Mouse (Mus musculus): ENCODE measurements around the gene Bach2. TPM values are rescaled to one million over a fixed set of nuclear protein-coding genes. Genes with fewer than 3 reads are reported as not detected.

The Bach2 gene
- total and polyA plus RNA-seq, 2 experiments from 2014 or later: 2.1 to 2.4 TPM

GRCm38 (mm10) chr4:32251946-32252672 lies 13.5 kb downstream of the Bach2 start:
- no peak for ATAC-seq (ENCODE audit: insufficient read depth, low read depth)
- DNase-seq (ENCODE audit: low spot score): no peak
- 78% methylated on average over 15 of the region's 15 CpGs for WGBS
- H3K4me3 ChIP-seq (ENCODE audit: low read depth, low read length): no peak overlapping the region
- H3K9me3 ChIP-seq (replicated peaks; ENCODE audit: control insufficient read depth, low read length): no peaks in the 10 kb centered on the region
- no peak overlapping the region for H3K27ac ChIP-seq (ENCODE audit: low read depth)
- H3K27me3 ChIP-seq (ENCODE audit: control insufficient read depth, insufficient read depth, low read length): no peaks in the 10 kb centered on the region
- TF ChIP-seq CTCF (IDR thresholded peaks at IDR 0.05; ENCODE audit: low read depth) (no peak), EP300 (IDR thresholded peaks at IDR 0.05; ENCODE audit: low read depth) (no peak)
- no peaks in the 10 kb centered on the region for H3K36me3 ChIP-seq (replicated peaks; ENCODE audit: control insufficient read depth, insufficient read depth, low read length)
- H3K4me2 ChIP-seq (ENCODE audit: low read depth, low read length): no peak overlapping the region
- H3K9ac ChIP-seq (replicated peaks; ENCODE audit: low read depth, low read length): no peak overlapping the region
- peaks cover 23% of the 10 kb centered on the region for H3K4me1 ChIP-seq (ENCODE audit: control insufficient read depth, insufficient read depth)

GRCm38 (mm10) chr4:32257686-32258085 lies 19.1 kb downstream of the Bach2 start:
- Histone ChIP-seq H3K4me1 (ENCODE audit: control insufficient read depth, insufficient read depth) (peaks cover 3% of the 10 kb centered on the region), H3K9me3 (replicated peaks; ENCODE audit: control insufficient read depth, low read length) (no peaks in the 10 kb centered on the region), H3K4me3 (ENCODE audit: low read depth, low read length) (no peak overlapping the region), H3K9ac (replicated peaks; ENCODE audit: low read depth, low read length) (no peak overlapping the region), H3K27ac (ENCODE audit: low read depth) (peak overlapping the region; percentile 25; the same call in 1 of the 2 replicates), H3K4me2 (ENCODE audit: low read depth, low read length) (peak overlapping the region; percentile 9; the same call in 1 of the 2 replicates), H3K27me3 (ENCODE audit: control insufficient read depth, insufficient read depth, low read length) (no peaks in the 10 kb centered on the region), H3K36me3 (replicated peaks; ENCODE audit: control insufficient read depth, insufficient read depth, low read length) (no peaks in the 10 kb centered on the region)
- no peak for TF ChIP-seq CTCF (IDR thresholded peaks at IDR 0.05; ENCODE audit: low read depth)
- TF ChIP-seq EP300 (IDR thresholded peaks at IDR 0.05; ENCODE audit: low read depth): no peak
- DNase-seq (ENCODE audit: low spot score) (no peak), ATAC-seq (ENCODE audit: insufficient read depth, low read depth) (peak; percentile 49; the same call in 1 of the 2 replicates)
- 56% methylated on average over 12 of the region's 12 CpGs for WGBS

- Histone ChIP-seq H3K4me2 (ENCODE audit: low read depth, low read length) (no peak overlapping the region), H3K9ac (replicated peaks; ENCODE audit: low read depth, low read length) (no peak overlapping the region), H3K27me3 (ENCODE audit: control insufficient read depth, insufficient read depth, low read length) (no peaks in the 10 kb centered on the region), H3K4me3 (ENCODE audit: low read depth, low read length) (no peak overlapping the region), H3K4me1 (ENCODE audit: control insufficient read depth, insufficient read depth) (peaks cover 3% of the 10 kb centered on the region), H3K27ac (ENCODE audit: low read depth) (no peak overlapping the region), H3K9me3 (replicated peaks; ENCODE audit: control insufficient read depth, low read length) (no peaks in the 10 kb centered on the region), H3K36me3 (replicated peaks; ENCODE audit: control insufficient read depth, insufficient read depth, low read length) (no peaks in the 10 kb centered on the region)
- TF ChIP-seq CTCF (IDR thresholded peaks at IDR 0.05; ENCODE audit: low read depth) (no peak), EP300 (IDR thresholded peaks at IDR 0.05; ENCODE audit: low read depth) (no peak)
- ATAC-seq (ENCODE audit: insufficient read depth, low read depth) (no peak), DNase-seq (ENCODE audit: low spot score) (no peak)
- 90% methylated on average over 13 of the region's 13 CpGs for WGBS
These were observed 19.5 kb downstream of the Bach2 start for GRCm38 (mm10) chr4:32258093-32258492.

- Histone ChIP-seq H3K9ac (replicated peaks; ENCODE audit: low read depth, low read length) (no peak overlapping the region), H3K4me2 (ENCODE audit: low read depth, low read length) (no peak overlapping the region), H3K4me3 (ENCODE audit: low read depth, low read length) (no peak overlapping the region), H3K36me3 (replicated peaks; ENCODE audit: control insufficient read depth, insufficient read depth, low read length) (no peaks in the 10 kb centered on the region), H3K4me1 (ENCODE audit: control insufficient read depth, insufficient read depth) (peaks cover 3% of the 10 kb centered on the region), H3K27ac (ENCODE audit: low read depth) (no peak overlapping the region), H3K9me3 (replicated peaks; ENCODE audit: control insufficient read depth, low read length) (no peaks in the 10 kb centered on the region), H3K27me3 (ENCODE audit: control insufficient read depth, insufficient read depth, low read length) (no peaks in the 10 kb centered on the region)
- TF ChIP-seq CTCF (IDR thresholded peaks at IDR 0.05; ENCODE audit: low read depth) (no peak), EP300 (IDR thresholded peaks at IDR 0.05; ENCODE audit: low read depth) (no peak)
- ATAC-seq (ENCODE audit: insufficient read depth, low read depth) (no peak), DNase-seq (ENCODE audit: low spot score) (no peak)
- WGBS: 96% methylated on average over 7 of the region's 7 CpGs
These were observed 20.0 kb downstream of the Bach2 start for GRCm38 (mm10) chr4:32258596-32258995.

GRCm38 (mm10) chr4:32260909-32261308 lies 22.3 kb downstream of the Bach2 start:
- no peak for TF ChIP-seq EP300 (IDR thresholded peaks at IDR 0.05; ENCODE audit: low read depth)
- TF ChIP-seq CTCF (IDR thresholded peaks at IDR 0.05; ENCODE audit: low read depth): no peak
- H3K4me1 ChIP-seq (ENCODE audit: control insufficient read depth, insufficient read depth): peaks cover 23% of the 10 kb centered on the region
- no peaks in the 10 kb centered on the region for H3K27me3 ChIP-seq (ENCODE audit: control insufficient read depth, insufficient read depth, low read length)
- H3K4me2 ChIP-seq (ENCODE audit: low read depth, low read length): no peak overlapping the region
- H3K36me3 ChIP-seq (replicated peaks; ENCODE audit: control insufficient read depth, insufficient read depth, low read length): no peaks in the 10 kb centered on the region
- DNase-seq (ENCODE audit: low spot score) (no peak), ATAC-seq (ENCODE audit: insufficient read depth, low read depth) (no peak)
- WGBS: 64% methylated on average over 4 of the region's 4 CpGs
- no peak overlapping the region for H3K27ac ChIP-seq (ENCODE audit: low read depth)
- no peaks in the 10 kb centered on the region for H3K9me3 ChIP-seq (replicated peaks; ENCODE audit: control insufficient read depth, low read length)
- no peak overlapping the region for H3K4me3 ChIP-seq (ENCODE audit: low read depth, low read length)
- no peak overlapping the region for H3K9ac ChIP-seq (replicated peaks; ENCODE audit: low read depth, low read length)

All from heart, postnatal 0 days (tissue).